Mouse (Mus musculus): Measurements from ENCODE around the gene Tm9sf2.
"Not testable (repeated sequence)": the region's sequence is repeated elsewhere in the genome, so short reads cannot be mapped to it uniquely, and the experiment has no call there.

The Tm9sf2 gene

DNA sequence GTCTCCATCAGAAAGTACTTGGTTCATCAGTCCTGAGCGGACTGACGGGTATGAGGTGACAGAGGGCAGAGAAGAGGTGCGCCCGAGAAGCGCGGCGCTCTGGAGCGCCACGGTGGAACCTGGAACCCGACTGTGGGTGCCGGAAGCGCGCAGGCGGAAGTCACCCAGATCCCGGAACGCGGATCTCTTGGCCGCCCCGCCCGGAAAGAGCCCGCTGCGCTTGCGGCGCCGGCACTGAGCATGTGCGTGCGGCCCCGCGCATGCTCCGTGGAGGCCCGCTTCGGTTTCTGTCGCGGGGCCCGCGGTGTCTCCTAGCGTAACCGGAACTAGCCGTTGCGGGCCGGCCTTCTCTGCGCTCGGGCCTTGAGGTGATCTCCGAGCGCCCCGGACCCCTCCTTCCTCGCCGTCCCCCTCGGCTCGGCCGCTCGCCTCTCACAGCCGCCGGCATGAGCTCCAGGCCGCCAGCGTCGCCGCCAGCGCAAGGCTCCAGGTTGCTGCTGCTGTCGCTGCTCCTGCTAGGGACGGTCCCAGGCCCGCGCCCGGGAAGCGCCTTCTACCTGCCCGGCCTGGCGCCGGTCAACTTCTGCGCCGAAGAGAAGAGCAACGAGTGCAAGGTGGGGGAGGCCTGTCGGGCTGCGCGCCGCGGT is at the start of gene Tm9sf2:
Gene Tm9sf2, plus strand, starts transcription at position 217 of the 647 bp plus-strand sequence.
- peak; percentile 91 for DNase-seq (ENCODE audit: low read depth, low spot score)

- no peak for DNase-seq (ENCODE audit: low read depth, low spot score)
Observed at GRCm38 (mm10) chr14:122057941-122058346, 48.9 kb upstream of the Tm9sf2 start.

DNA sequence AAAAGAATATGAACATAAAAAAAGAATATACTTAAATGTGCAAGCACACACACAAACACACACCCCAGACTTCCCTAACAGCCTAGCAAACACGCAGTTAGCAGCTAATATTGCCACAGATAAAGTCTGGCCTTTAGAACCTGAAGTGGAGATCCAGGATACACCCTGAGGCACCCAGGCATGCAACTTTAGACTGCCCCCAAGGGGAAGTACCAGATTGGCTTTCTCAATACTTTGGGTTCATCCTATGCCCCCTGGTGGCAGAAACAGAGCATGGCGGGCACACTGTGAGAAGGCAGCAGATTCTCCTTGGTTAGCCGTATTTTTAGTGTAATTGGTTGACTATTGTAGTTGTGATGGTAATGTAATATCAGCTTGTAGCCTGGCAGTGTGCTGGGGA is 46.2 kb upstream of the Tm9sf2 start:
- DNase-seq (ENCODE audit: low read depth, low spot score) = peak; percentile 83

- no peak for DNase-seq (ENCODE audit: low read depth, low spot score)
Observed at GRCm38 (mm10) chr14:122061376-122061775, 45.5 kb upstream of the Tm9sf2 start.

DNA sequence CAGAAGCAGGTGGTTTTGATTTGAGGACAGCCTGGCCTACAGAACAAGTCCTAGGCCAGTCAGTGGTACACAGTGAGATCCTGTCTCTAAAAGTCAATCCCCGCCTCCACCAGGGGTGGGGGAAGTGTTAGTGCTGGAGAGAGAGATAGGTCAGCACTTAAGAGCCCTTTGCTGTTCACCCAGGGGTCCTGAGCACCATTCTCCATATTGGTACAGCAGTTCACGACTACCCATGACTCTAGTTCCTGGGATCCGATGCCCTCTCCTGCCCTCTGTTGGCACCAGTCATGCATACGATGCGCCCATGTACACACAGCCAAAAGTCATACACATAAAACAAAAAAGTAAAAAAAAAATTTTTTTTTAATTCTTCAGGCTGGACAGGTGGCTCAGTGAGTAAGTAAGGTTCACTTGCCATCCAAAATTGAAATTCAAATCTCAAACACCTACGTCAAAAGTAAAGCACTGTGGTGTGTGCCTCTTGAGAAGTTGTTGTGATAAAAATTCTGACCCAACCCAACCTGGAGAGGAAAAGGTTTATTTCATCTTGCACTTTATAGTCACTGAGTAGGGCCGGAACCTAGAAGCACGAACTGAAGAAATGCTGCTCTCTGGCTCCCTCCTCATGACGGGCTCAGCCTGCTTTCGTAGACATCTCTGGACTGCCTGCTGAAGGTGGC is 44.3 kb upstream of the Tm9sf2 start:
- peak; percentile 11 for DNase-seq (ENCODE audit: low read depth, low spot score)

- DNase-seq (ENCODE audit: low read depth, low spot score) = no peak
Observed at GRCm38 (mm10) chr14:122063599-122063998, 43.2 kb upstream of the Tm9sf2 start.

- peak; percentile 77 for DNase-seq (ENCODE audit: low read depth, low spot score)
Observed at GRCm38 (mm10) chr14:122064519-122064918, 42.3 kb upstream of the Tm9sf2 start.

DNA sequence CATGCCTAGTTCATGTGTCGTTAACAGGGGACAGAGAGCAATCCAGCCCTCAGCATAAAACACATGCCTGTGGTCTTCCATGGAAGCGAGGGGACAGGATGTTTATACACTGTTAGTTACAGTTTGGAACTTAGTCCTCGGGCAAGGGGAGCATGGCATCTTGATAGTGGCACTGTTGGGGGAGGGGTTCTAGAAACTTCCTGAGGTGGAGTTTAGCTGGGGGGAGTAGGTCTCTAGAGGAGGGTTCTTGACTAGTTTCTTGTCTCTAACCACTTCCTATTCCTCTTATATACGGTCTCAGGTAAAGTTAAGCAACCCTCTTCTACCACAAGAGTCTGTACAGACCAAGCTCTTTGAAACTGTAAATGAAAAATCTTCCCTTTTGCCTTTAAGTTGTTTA is 40.6 kb upstream of the Tm9sf2 start:
- DNase-seq (ENCODE audit: low read depth, low spot score) = no peak

DNA sequence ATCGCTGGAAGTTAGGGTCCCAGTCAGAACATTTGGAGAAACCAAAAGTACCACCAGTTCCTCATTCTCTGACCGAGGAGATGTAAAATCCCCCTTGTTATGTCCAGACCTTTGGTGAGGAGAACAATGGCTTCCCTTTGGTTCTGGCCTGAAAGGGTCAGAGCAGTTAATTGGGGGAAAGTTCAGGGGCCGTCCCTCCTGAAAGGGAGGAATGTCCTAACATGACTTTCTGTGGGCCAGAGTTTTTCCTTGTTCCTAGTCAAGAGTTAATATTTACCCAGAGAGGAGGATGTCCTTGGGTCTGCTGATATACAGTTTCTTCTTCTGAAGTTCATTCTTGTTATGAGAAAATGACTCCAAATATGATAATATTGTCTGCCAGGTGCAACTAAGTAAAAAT is 38.8 kb upstream of the Tm9sf2 start:
- not testable (repeated sequence) for DNase-seq (ENCODE audit: low read depth, low spot score)

- DNase-seq (ENCODE audit: low read depth, low spot score) = no peak
Observed at GRCm38 (mm10) chr14:122068801-122069695, 37.8 kb upstream of the Tm9sf2 start.

DNA sequence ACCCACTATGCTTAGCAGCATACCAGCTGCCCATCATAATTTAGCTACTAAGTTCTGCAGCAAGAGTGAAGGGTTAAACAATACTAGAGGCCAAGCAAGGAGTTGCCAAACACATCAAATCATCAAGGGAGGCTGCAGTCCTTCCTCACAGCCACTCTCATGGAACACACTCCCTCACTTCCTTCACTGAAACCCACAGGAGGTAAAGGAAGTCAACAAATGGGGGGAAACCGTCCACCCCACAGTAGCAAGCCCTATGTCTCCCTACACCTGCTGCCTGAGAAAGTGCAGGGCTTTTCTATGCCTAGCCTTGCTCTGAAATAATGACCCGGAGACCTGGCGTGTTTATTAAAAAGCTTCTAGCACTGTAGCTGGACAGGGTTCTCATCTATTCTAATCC is 36.9 kb upstream of the Tm9sf2 start:
- no peak for DNase-seq (ENCODE audit: low read depth, low spot score)

- DNase-seq (ENCODE audit: low read depth, low spot score) = no peak
Observed at GRCm38 (mm10) chr14:122073422-122073821, 33.4 kb upstream of the Tm9sf2 start.

DNA sequence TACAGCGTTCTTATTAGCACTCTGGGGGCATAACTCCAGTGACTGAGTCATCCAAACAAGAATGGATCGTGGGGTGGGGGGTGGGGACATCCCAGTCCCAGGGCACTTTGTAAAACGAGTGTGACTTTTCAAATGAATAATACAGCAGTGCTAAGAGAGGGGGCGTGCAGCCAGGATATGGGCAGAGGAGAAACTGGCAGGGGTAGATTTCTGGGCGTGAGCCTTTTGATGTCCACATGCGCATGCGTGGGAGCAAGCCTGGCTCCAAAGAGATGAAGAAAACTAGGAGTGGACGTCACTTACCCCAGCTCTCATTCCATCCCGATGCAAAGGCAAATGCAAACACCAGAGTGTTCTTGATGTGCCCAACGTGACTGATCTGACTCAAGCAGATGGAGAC is 32.5 kb upstream of the Tm9sf2 start:
- DNase-seq (ENCODE audit: low read depth, low spot score) = no peak

- peak; percentile 28 for DNase-seq (ENCODE audit: low read depth, low spot score)
Observed at GRCm38 (mm10) chr14:122075485-122076200, 31.2 kb upstream of the Tm9sf2 start.

DNA sequence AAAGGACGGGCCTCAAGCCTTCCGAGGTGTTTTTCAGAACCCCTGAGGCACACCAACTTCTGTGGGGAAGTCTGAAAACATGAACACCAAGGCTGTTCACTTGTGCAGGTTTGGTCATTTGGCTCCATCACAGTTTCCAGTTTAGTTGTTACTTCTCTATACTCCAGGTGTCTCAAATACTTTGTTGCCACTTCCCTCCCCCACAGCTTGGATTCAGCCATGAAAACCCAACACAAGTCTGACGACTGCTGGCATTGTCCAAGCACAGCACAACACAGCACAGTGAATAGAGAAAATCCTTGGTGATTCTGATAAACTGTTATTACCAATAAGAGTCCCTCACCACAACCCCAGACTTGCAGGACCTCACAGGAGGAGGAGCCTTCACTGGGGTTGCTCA is 29.8 kb upstream of the Tm9sf2 start:
- no peak for DNase-seq (ENCODE audit: low read depth, low spot score)

DNA sequence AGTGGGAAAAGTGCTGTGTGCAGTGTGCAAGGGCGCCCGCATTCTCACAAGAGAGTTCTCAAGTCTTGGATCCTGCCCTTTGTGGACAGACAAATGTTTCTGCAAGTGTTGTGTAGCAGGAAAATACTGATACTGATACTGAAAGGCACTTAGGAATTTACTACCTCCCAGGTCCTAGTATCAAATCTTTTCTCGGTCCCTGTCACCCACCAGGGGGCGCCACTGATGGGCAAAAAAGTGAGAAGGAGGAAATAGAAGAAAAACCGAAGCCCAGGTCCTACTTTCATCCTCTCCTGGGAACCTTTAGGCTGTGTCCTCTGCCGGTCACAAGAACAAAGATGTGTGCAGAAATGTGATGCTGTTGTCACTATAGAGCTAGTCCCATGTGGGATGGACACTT is 27.4 kb upstream of the Tm9sf2 start:
- peak; percentile 57 for DNase-seq (ENCODE audit: low read depth, low spot score)

DNA sequence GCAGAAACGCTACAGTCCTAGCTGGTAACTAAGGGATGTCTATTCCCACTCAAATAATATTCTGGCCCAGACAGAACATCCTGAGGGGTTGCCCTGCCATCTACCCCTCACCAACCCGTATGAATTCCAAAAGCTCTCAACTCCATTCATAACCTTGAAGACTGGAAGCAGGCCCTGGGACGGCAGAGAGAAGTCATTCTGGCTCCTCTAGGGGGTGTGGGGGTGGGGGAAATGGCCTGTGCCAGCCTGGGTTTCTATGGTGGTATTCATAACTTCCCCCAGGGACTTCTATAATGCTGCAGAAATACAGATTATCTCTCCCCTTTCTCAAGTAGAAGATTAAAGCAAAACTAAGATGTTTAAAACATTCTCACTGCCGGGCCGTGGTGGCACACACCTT is 26.9 kb upstream of the Tm9sf2 start:
- peak; percentile 23 for DNase-seq (ENCODE audit: low read depth, low spot score)

- DNase-seq (ENCODE audit: low read depth, low spot score) = no peak
Observed at GRCm38 (mm10) chr14:122081308-122081707, 25.5 kb upstream of the Tm9sf2 start.

DNA sequence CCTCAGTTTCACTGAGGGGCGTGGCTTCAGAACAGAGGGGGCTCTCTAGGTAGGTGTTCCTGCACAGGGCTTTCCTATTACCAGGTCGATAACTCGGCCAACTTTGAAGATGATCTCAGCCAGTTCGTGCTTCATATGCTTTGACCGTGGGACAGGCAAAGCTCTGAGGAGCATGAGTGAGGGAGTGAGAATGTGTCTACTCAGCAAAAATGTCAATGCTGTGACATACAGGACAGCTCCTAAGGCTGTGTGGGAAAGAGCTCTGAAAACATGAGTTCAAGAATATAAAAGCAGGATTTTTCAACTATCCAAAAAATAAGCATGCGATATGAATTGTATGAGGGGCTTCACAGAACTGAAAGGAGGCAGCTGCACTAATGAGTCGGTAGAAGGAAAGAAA is 23.3 kb upstream of the Tm9sf2 start:
- DNase-seq (ENCODE audit: low read depth, low spot score) = no peak

DNA sequence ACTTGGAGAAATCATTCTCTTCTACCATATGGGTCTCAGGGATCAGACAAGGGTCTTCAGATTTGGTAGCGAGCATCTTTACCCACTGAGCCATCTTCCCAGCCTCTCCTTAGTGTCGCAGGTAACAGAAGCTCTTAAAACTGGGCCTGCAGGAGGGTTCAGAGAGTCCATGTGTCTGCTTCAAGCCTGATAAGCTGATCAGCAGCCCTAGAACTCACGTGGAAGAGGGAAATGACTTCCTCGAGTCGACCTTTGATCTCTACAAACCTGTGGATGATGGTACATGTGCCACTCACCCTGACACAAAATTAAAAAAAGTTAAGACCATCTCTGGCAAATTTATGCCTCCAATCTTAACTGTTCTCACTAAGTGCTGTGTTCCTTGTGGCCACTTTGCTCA is 18.9 kb upstream of the Tm9sf2 start:
- no peak for DNase-seq (ENCODE audit: low read depth, low spot score)

DNA sequence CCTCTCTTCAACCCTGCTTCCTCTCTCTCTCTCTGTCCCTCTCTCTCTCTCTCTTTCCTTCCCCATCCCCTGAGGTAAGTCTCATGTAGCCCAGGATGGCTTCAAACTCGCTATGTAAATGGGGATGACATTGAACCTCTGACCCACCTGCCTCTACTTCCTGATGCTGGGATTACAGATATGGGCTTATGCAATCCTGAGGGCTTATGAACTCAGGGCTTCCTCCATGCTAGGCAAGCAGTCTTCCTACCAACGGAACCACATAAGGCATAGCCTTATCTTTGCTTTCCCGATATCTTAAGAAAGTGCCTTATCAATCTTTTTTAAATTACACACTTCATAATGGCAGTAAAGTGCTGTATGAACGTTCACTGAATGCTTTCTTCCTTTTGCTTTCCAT is 14.5 kb upstream of the Tm9sf2 start:
- DNase-seq (ENCODE audit: low read depth, low spot score) = no peak

DNA sequence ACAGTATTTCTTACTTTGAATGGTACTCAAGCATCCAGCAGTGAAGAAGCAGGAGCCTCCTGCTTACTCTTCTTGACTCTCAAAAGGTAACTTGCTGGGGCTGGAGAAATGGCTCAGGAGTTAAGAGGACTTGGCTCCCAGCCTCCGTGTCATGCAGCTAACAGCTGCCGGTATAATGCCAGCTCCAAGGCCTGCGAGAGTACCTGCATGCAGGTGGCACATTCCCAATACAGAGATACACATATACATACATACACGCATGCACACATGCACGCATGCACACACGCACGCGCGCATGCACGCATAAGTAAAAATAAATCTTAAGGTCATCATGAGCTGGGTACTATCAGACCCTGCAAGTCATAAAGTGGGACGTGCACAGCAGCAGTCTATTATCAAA is 10.5 kb upstream of the Tm9sf2 start:
- DNase-seq (ENCODE audit: low read depth, low spot score) = no peak
